Mouse (Mus musculus) T-helper 1 cell (primary cell): ENCODE data around the gene E130114P18Rik.

Source experiments
- in situ Hi-C: fragments of 300-600 bp; cut with MboI, MseI; formaldehyde crosslinking; loops from one replicate; pipeline ENCODE4 v1.15.1; 2025; ENCODE audit warnings: high pct_unique_total_duplicates

The E130114P18Rik gene

DNA sequence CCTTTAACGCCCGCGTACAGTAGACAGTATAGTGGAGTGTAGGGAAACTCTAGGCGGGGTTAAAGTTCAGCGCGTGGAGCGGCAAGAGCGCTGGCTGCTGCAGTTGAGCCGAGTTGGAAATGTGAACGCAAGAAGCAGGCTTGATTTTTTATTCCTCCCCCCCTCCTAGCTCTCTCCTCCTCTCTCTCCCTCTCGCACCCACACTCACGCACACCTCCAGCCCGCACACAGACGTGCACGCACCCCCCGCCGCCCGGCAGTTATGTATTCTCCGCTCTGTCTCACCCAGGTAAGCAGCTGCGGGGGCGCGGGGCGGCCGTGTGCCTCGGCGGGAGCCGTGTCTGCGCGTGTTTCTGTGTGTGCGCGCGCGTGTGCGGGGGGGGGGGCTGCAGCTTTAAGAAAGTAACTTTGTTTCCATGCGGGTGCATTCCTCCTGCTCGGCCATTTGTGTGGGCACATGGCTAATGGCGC lies at the start of gene E130114P18Rik:
Gene E130114P18Rik, minus strand, starts transcription at position 373 of the 471 bp plus-strand sequence.
- in situ Hi-C loops: no loop called here

- in situ Hi-C loops: no loop called here
Measured at GRCm38 (mm10) chr4:97827115-97827514, 49.2 kb upstream of the E130114P18Rik start.

- in situ Hi-C loops: no loop called here
Measured at GRCm38 (mm10) chr4:97825841-97826240, 48.0 kb upstream of the E130114P18Rik start.

DNA sequence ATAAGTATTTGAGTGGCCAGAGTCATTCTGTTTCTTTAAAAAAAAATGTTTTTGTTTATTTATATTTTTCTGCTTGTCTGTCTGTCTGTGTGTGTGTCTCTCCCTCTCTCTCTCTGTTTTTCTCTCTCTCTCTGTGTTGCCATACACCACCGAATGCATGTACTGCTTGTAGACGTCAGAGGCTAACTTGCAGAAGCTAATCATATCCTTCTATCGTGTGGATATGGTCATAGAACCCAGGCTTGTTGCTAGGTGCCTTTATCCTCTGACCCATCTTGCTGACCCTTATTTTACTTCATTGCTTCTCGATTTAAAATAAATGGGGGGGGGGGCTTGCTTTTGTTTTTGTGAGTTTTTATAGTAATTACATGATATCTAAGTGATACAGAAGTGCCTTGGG lies 47.6 kb upstream of the E130114P18Rik start:
- in situ Hi-C loops: no loop called here

DNA sequence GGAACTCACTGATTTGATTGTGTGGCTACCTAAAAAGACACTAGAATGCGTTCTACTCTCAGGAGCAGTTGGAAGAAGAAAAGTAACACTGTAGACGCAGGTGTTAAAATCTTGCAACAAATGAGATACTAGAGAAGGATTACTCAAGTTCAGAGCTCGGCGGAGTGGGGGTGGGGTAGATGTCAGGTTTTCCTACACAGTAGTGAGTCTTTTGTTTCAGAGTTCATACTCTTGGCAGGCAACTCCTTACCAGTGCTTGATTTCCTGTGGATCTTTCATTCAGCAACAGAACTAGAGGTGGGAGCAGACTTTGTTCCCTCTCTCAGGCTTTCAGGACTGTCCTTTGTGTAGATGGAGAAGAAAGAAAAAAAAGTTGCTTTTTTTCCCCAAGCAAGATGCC lies 46.6 kb upstream of the E130114P18Rik start:
- in situ Hi-C loops: no loop called here

- in situ Hi-C loops: no loop called here
Measured at GRCm38 (mm10) chr4:97823512-97823911, 45.6 kb upstream of the E130114P18Rik start.

DNA sequence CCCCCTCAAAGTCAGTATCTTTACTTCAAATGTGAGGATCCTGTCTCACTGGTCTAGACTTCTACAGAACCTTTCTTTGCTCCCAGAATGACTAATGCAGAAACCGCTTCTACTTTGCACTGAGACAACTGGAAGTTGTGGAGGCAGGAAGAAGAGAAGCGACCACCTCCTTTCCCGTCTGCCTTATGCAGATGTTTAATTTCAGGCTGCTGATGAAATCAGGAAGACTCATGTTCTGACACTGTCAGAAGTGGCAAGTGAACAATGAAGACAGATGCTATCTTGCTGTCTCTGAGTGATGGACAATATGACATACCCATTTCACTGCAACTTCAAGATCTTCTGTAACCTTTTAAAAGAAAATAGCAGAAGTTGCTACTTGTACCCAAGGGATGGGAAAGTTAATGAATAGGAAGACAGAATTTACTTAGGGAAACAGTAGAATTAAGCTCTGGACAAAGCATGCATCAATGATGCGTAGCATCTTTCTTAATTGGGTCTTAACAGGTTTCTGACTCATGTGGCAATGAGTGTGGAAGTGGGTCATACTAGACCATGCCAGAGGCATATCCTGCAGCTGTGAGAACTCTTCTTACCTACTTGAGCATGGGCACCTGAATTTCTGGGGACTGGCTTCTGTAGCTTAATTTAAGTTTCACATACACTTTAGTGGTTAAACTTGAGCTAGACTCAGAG lies 43.8 kb upstream of the E130114P18Rik start:
- in situ Hi-C loops: no loop called here

- in situ Hi-C loops: no loop called here
Measured at GRCm38 (mm10) chr4:97820474-97821259, 42.8 kb upstream of the E130114P18Rik start.

- in situ Hi-C loops: loop anchor here (10.0 kb wide), 1 partner anchor 764 kb away; no protein-coding TSS in a partner anchor
Measured at GRCm38 (mm10) chr4:97819101-97819500, 41.2 kb upstream of the E130114P18Rik start.

DNA sequence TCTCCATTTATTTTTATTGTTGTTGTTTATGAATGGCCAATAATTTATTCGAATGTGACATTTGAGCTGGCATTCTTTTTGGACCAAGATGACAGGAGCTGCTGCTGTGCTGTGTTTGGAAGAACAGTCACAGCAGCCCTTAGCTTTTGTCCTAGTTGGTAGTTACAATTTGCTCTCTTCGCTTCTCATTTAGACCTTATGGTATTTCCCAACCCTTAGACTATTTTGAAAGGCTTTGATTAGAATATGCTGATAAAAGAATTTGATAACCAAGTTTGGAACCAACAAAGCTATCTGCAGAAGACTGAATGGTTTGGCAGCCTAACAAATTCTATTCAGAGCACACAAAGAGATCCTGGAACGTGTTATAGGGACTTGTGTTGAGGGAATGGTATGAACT lies 40.6 kb upstream of the E130114P18Rik start:
- in situ Hi-C loops: loop anchor here (10.0 kb wide), 1 partner anchor 764 kb away; no protein-coding TSS in a partner anchor

DNA sequence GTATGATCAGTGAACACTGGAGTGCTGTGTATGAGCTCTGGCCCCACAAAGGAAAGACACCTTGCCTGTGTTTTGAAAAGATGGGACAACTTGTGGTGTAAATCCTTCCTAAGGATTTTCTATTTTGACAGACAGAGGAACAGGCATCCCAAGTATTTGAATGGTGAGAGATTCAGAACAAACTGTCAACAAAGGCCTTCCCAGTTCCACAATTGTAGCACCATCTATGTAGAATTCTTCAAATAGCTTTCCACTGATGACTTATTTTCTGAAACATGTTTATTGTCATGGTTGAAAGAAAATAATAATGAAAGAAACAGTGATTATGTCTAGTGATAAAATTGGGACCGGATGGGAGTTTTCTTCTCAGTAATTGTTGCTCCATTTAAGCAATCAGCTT lies 39.9 kb upstream of the E130114P18Rik start:
- in situ Hi-C loops: loop anchor here (10.0 kb wide), 1 partner anchor 763 kb away; no protein-coding TSS in a partner anchor

DNA sequence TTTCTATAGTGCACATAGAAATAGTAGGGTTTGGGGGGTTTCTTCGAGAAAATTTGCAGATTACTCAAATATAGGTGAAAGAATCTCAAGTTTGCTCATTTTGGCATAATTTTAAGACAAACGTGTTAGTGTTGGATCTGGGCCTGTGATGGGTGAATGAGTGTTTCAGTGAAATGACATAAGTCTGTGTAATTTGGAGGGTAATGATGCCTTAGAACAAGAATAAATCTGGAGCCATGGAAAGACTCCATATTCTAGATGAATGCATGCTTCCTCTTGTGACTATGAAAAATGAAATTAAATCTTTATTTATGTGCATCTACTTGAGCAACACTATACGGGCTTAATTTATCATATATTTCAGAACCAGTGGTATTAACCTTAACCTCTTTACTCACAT lies 38.9 kb upstream of the E130114P18Rik start:
- in situ Hi-C loops: loop anchor here (10.0 kb wide), 1 partner anchor 762 kb away; no protein-coding TSS in a partner anchor

DNA sequence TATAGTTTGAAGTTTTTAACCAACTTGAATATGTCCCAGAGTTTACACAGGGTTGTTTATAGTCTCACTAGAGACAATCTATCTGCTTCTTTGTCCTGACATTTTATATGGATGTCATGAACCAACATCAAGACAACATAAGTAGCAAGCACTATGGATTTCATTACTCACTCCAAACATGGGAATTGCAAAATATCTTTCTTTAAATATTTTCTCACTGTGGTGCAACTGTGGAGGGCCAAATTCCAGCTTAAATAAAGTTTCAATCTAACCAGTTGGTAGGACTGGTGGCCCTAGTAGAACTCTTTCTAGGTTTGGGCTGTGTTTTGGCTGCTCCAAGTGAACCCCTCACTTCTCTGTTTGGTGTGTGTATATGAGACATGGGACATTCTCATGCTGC lies 38.1 kb upstream of the E130114P18Rik start:
- in situ Hi-C loops: loop anchor here (10.0 kb wide), 1 partner anchor 761 kb away; no protein-coding TSS in a partner anchor

DNA sequence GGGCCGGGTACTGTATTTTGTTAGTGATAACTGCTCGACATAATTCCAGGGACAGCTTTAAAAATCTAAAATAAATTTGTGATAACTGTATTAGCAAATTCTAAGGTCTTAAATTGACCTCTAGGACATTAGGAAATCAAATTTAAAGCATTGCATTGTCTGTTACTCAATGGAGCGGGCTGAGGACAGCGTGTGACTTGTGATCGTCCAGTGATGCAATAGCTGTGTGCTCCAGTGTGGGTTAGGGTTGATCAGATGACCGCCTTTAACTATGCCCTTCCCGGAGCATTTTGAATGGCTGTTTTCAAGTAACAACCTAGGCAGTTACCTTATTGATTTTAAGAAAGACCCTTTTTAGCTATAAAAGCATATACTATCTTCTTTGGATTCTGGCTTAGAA lies 36.6 kb upstream of the E130114P18Rik start:
- in situ Hi-C loops: loop anchor here (10.0 kb wide), 1 partner anchor 760 kb away; no protein-coding TSS in a partner anchor

GRCm38 (mm10) chr4:97813996-97814395 lies 36.1 kb upstream of the E130114P18Rik start:
- in situ Hi-C loops: loop anchor here (10.0 kb wide), 1 partner anchor 759 kb away; no protein-coding TSS in a partner anchor

DNA sequence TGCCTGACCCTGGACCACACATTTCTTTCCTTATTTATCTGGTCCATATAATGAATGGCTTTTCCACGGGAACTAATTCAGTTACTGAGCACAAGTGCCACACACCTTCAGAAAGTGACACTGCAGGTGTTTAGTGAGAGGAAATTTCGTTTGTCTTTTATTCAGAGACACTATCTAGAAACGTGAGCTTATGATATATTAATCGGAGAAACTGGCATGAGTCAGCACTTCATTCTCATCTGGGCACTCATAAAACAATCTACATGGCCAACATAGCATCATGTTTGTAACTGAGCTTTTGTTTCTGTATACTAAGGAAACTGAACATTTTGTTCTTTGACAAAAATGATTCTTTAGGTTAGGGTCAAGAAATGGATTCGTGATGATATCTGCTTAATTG lies 35.2 kb upstream of the E130114P18Rik start:
- in situ Hi-C loops: loop anchor here (10.0 kb wide), 1 partner anchor 758 kb away; no protein-coding TSS in a partner anchor

DNA sequence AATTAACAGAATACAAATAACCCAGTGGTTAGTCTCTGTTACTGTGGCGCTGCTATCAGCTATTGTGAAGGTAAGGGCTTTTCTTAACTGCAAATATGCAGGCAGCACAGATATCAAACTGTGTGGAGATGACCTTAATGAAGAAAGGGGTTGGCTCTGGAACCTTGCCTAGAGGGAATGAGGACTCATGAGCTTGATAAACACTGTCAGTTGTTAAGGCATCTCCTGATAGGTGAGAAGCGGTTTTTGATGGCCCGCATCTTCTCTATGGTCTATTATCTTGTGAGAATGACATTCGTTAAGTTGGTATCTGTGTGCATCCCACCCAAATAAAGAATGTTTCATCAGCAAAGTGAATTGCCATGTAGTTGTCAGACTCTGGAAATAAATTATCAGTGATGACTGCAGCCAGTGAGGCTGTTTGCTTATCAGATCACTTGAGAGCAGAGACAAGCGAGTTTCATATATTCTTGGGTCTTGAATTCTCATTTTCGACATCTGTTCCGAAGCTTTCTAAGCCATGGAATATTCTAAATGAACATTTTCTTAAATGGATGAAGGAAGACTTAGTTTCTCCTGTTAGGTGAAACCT lies 32.6 kb upstream of the E130114P18Rik start:
- in situ Hi-C loops: loop anchor here (10.0 kb wide), 1 partner anchor 756 kb away; no protein-coding TSS in a partner anchor

DNA sequence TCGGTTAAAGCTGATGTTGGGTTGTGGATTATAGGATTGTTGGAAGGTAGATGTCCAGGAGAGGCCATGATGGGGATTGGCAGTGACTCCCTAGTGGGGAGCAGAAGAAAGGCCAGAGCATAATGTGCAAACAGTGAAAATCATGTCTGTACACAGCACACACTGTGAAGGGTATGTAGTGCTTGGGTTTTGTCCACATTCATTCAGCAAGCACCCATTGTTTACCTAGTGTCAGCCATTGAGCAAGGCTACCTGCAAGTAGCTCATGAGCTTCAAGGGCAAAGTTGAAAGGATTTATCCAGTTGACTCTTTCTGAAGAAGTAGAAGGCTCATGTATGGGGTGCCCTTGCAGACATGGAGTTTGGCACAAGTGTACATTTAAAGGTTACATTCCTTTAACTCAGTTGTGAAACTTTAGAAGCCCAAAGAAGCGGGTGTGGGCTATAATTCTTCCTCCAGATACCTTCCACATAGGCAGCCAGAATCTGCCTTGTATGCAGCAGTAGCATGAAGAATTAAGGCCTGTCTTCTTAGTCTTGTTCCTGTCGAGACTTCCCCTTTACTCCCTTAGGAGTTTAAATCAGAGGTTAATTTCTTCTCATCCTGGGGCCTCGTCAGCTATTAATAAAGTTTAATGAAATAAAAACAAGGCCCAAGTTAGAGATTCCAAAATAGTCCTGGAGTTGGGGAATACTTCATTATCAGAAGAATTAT lies 31.9 kb upstream of the E130114P18Rik start:
- in situ Hi-C loops: loop anchor here (10.0 kb wide), 1 partner anchor 755 kb away; no protein-coding TSS in a partner anchor

DNA sequence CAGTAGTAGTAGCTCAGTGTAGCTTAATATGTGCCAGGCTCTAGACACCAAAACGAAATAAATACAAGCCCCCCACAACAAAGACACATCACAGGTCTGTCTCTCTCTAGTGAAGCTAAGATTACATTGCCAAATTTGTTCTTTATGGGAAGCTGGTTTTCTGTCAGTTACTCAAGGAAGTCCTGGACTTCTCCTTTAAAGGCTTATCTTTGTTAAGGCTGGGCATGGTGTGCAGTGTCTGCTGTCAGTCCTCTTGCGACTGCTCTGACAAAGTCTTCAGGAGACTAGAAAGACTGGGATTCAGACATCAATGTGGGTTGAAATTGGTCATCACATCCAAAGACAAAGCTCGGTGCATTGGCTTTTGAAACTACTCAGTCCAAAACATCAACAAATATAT lies 31.0 kb upstream of the E130114P18Rik start:
- in situ Hi-C loops: no loop called here

GRCm38 (mm10) chr4:97806924-97807323 lies 29.0 kb upstream of the E130114P18Rik start:
- in situ Hi-C loops: no loop called here
